Mouse (Mus musculus): ENCODE results near the gene Palld.

GRCm38 (mm10) chr8:61596889-61597288 is 305.6 kb downstream of the Palld start:
- TF ChIP-seq GATA1 (IDR thresholded peaks at IDR 0.05; ENCODE audit: borderline replicate concordance, low read length) (no peak), FLI1 (IDR thresholded peaks at IDR 0.05; ENCODE audit: low read length) (no peak)
